Mouse (Mus musculus): ENCODE measurements around the gene Slc26a8.

Slc26a8 gene

GRCm38 (mm10) chr17:28635842-28636241 is 54.2 kb downstream of the Slc26a8 start:
- no peak for TF ChIP-seq GATA4 (IDR thresholded peaks at IDR 0.05; ENCODE audit: insufficient replicate concordance, low read length)

DNA sequence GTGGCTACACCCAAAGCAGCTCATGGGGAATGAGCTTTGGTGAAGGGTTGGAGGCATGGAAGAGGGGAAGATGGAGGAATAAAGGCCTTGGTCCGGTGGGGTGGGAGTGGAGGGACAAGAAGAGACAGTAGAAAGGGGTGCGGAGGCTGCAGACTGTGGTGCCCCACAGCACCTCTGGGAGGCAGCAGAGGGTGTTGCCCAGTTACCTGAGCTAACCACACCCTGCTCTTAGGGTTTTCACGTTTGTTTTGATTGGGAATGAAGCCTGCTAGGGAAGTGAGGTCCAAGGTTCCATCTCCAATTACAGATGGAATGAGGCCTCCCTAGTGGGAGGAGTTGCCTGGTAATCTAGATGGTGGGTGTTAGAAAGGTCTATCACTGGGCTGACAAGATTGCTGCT is 60.9 kb downstream of the Slc26a8 start:
- TF ChIP-seq GATA4 (IDR thresholded peaks at IDR 0.05; ENCODE audit: insufficient replicate concordance, low read length): no peak

GRCm38 (mm10) chr17:28628248-28629124 is 61.5 kb downstream of the Slc26a8 start:
- no peak for TF ChIP-seq GATA4 (IDR thresholded peaks at IDR 0.05; ENCODE audit: insufficient replicate concordance, low read length)

GRCm38 (mm10) chr17:28626937-28627336 is 63.1 kb downstream of the Slc26a8 start:
- TF ChIP-seq GATA4 (IDR thresholded peaks at IDR 0.05; ENCODE audit: insufficient replicate concordance, low read length): no peak

- TF ChIP-seq GATA4 (IDR thresholded peaks at IDR 0.05; ENCODE audit: insufficient replicate concordance, low read length): no peak
Measured at GRCm38 (mm10) chr17:28625327-28625726, 64.7 kb downstream of the Slc26a8 start.

GRCm38 (mm10) chr17:28624841-28625240 is 65.2 kb downstream of the Slc26a8 start:
- TF ChIP-seq GATA4 (IDR thresholded peaks at IDR 0.05; ENCODE audit: insufficient replicate concordance, low read length): no peak

DNA sequence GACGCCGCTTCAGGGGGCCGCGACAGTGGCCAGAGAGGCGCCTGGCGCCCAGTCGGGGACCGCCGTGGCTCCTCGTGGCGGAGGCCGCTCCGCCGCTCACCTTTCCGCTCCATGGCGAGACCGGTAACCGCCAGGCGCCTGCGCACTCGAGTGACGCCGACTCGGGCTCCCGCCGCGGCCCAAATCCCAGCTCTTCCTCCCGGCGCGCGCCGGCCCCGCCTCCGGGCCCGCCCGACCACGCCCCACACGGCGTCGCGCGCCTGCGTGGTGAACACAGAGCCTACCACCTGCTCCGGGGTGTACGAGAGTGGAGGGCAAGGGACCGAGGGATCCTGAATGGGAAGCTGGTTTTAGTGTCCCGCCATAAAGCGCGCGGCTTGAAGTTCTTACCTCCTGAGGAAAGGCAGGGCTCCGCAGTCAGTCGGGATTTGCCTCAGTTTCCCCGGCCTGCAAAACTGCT is 67.7 kb downstream of the Slc26a8 start, which contains the start of gene Srpk1:
TSS of gene Srpk1 (minus strand) at position 410 of the 460 bp plus-strand sequence.
- TF ChIP-seq GATA4 (IDR thresholded peaks at IDR 0.05; ENCODE audit: insufficient replicate concordance, low read length): peak; percentile 37; the same call in 1 of the 2 replicates

DNA sequence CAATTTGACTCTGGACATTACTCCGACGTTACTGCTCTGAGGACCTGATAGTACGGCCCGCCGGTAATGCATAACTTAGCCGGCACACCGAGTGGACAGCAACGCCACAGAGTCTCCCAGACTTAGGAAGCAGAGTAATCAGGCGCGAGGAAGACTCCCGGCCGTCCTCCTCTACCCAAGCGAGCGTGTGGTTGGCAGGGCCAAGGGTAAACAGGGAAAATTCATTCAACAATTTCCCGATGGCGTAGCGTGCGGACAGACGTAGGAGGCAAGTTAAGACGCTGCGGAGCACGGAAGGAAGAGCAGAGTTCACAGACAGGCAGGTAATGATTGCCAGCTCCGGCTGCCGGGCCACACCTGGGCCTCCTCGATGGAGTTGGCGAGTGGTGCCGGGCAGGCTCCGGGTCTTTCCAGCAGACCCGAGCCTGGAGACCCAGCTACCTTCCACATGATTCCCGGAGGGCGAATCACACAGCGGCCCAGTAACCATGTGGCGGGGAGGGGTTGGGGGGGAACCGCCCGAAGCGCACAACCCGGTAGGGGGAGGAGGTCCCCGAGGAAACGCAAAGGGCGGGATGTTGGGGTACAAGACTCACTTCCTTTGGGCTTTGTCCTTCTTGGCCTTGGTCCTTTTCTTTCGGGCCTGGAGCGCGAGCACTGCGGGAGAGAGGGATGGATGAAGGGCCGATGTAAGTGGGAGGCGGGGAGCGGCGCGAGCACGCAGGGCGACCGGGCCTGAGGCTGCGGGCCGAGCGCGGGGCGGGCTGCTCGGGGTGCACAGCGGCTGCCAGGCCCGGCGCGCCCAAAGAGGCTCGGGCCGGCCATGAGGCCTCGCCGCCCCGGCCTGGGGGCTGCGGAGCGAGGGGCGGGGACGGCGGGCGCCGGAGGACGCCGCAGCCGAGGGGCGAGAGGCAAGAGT is 68.4 kb downstream of the Slc26a8 start:
- no peak for TF ChIP-seq GATA4 (IDR thresholded peaks at IDR 0.05; ENCODE audit: insufficient replicate concordance, low read length)

DNA sequence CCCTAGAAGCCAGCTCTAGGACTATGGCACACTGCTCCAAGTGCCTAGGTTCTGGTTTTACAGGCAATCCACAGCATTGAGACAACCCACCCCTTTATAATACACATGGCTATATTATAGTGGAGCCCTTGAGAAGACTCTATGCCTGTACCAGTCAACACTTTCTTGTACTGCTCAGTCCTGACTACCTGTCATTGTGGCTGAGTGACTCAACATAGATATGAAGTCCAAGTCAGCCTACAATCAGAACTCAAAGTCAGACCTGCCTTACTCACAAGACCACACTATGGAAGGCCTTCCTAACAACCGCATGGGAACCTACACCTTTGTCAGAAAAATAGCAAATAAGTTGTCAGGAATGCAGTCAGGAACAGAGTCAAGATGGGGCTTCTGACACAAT is 71.3 kb downstream of the Slc26a8 start:
- TF ChIP-seq GATA4 (IDR thresholded peaks at IDR 0.05; ENCODE audit: insufficient replicate concordance, low read length): no peak

- no peak for TF ChIP-seq GATA4 (IDR thresholded peaks at IDR 0.05; ENCODE audit: insufficient replicate concordance, low read length)
Measured at GRCm38 (mm10) chr17:28618124-28618523, 71.9 kb downstream of the Slc26a8 start.

DNA sequence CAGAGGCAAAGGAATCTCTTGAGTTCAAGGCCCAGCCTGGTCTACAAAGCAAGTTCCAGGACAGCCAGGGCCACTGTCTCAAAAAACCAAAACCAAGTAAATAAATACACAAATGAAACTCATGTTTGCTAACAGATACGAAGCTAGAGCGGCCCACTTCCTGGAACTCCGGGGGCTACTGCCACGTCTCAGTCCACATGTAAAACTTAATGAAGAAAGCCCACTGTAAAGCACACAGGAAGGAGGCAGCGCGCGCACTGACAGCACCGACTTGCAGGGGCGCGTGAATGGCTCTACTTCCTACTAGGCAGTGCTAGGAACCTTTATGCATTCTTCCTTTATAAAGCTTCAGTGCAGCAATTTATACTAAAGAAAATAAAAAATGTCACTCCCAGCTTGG is 72.4 kb downstream of the Slc26a8 start:
- TF ChIP-seq GATA4 (IDR thresholded peaks at IDR 0.05; ENCODE audit: insufficient replicate concordance, low read length): no peak

DNA sequence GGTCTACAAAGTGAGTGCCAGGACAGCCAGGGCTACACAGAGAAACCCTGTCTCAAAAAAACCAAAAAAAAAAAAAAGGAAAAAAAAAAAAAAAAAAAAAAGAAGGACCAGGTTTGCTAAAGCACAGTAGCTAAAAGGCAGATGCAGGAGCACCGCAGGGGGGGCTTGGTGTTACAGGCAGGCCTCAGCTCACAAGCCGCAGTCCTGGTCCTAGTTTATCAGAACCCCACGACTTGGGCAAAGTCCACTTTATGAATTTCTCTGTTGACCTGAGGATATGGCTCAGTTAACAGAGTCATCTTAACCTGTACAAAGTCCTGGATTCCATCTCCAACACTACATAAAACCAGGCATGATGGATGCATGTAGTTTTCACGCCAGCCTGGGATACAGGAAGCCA is 74.7 kb downstream of the Slc26a8 start:
- no peak for TF ChIP-seq GATA4 (IDR thresholded peaks at IDR 0.05; ENCODE audit: insufficient replicate concordance, low read length)

DNA sequence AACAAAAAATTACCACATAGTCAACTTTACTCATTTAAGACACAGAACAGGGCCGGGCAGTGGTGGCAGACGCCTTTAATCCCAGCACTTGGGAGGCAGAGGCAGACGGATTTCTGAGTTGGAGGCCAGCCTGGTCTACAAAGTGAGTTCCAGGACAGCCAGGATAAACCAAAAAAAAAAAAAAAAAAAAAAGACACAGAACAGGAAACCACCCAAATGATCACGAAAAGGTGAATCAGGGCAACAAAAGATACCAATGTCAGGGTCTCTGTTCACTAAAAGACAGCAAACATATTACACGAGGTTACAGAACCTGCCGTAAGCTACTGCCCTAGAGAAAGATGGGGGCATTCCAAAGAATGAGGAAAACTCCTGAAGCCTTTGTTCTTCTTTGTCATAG is 76.9 kb downstream of the Slc26a8 start:
- no peak for TF ChIP-seq GATA4 (IDR thresholded peaks at IDR 0.05; ENCODE audit: insufficient replicate concordance, low read length)

GRCm38 (mm10) chr17:28612603-28613002 is 77.4 kb downstream of the Slc26a8 start:
- no peak for TF ChIP-seq GATA4 (IDR thresholded peaks at IDR 0.05; ENCODE audit: insufficient replicate concordance, low read length)

DNA sequence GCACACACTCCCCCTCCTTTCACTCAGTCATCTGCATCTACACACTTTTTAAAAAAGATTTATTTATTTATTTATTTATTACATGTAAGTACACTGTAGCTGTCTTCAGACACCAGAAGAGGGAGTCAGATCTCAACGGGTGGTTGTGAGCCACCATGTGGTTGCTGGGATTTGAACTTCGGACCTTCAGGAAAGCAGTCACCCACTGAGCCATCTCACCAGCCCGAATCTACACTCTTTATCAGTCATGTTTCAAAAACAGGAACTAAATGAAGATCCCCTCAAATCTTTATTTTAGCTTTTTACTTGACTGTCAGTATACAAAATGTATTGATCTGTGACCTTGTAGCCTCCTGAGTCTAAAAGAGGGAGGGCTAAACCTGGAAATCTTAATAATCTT is 80.5 kb downstream of the Slc26a8 start:
- TF ChIP-seq GATA4 (IDR thresholded peaks at IDR 0.05; ENCODE audit: insufficient replicate concordance, low read length): no peak
